Mouse (Mus musculus): Measurements from ENCODE around the gene Gbf1. TPM values are rescaled to one million over a fixed set of nuclear protein-coding genes. Genes with fewer than 3 reads are reported as not detected.

Gbf1 gene
- total and polyA plus RNA-seq, 2 experiments from 2014 or later = 41.9 to 54.4 TPM

DNA sequence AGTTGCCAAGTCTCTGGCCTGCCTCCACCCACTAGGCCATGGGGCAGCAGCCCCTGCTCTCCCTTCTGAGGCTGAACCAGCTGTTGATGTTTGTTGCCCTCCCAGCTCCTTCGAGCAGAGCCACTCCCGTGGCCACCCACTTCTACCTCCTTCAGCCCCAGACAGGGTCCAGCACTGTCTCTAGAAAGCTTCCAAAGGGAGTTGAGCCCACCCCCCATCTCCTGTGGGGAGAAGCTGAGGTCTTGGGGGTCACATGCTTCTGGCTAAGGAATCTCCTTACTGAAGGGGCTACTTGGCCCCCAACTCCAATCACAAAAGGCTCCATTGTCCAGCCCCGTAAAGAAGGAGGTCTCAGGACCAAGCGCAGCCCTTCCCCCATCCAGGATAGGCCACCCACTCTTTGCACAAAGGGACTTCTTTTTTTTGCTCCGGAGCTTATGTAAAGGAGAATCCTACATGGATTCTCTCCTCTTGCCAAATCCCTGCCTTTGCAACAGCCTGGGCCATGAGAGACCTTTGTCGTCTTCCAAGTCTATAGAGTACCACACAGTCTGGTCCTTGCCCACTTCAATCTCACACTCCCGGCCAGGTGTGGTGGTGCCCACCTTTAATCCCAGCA is 180.5 kb downstream of the Gbf1 start:
- Histone ChIP-seq H3K9me3 (ENCODE audit: low read length) (no peaks in the 10 kb centered on the region), H3K27ac (ENCODE audit: low read depth, low read length) (no peak overlapping the region), H3K9ac (no peak overlapping the region), H3K4me2 (ENCODE audit: low read depth) (no peak overlapping the region), H3K27me3 (ENCODE audit: insufficient read depth, low read length) (no peaks in the 10 kb centered on the region), H3K4me1 (ENCODE audit: insufficient read depth) (peaks cover 10% of the 10 kb centered on the region), H3K4me3 (ENCODE audit: low read depth, low read length) (no peak overlapping the region), H3K36me3 (ENCODE audit: insufficient read depth) (peaks cover 25% of the 10 kb centered on the region)
- no peak for TF ChIP-seq CTCF (IDR thresholded peaks at IDR 0.05; ENCODE audit: low read depth)
- no peak for ATAC-seq
- DNase-seq = no peak
- 26% methylated on average over 7 of the region's 7 CpGs for WGBS

DNA sequence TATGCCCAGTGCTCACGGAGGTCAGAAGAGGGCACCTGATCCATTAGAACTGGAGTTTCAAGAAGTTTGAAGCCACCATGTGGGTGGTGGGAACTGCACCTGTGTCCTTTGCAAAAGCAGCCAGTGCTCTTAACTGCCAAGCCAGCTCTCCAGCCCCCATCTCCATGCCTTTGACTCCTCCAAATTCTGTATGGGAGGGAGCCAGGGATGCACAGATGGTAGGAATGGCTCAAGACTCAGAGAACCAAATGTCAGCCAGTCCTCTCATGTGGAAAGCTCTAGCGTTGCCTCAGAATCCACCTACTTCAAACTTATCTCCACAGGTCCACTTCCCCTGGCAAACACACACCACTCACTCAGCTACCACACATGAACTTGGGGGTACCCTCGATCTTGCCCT is 181.6 kb downstream of the Gbf1 start:
- 79% methylated on average over 3 of the region's 3 CpGs for WGBS
- Histone ChIP-seq H3K4me3 (ENCODE audit: low read depth, low read length) (no peak overlapping the region), H3K36me3 (ENCODE audit: insufficient read depth) (peaks cover 25% of the 10 kb centered on the region), H3K27me3 (ENCODE audit: insufficient read depth, low read length) (no peaks in the 10 kb centered on the region), H3K9ac (no peak overlapping the region), H3K4me1 (ENCODE audit: insufficient read depth) (peaks cover 12% of the 10 kb centered on the region), H3K27ac (ENCODE audit: low read depth, low read length) (no peak overlapping the region), H3K4me2 (ENCODE audit: low read depth) (no peak overlapping the region), H3K9me3 (ENCODE audit: low read length) (no peaks in the 10 kb centered on the region)
- no peak for ATAC-seq
- no peak for DNase-seq
- no peak for TF ChIP-seq CTCF (IDR thresholded peaks at IDR 0.05; ENCODE audit: low read depth)

Other genes starting within 250 kb of the Gbf1 start
- 17.5 and 22.5 TPM in 2 replicates for gene Armh3, start 154.0 kb upstream of the Gbf1 start, total RNA-seq (2014; rRNA removed)
- gene Armh3, start 154.0 kb upstream of the Gbf1 start, polyA plus RNA-seq (2015; fragmentation: Nextera tagmentation; extraction: Ambion mirVana) = 18.7 and 20.9 TPM in 2 replicates
- 5.3 and 7.0 TPM in 2 replicates for gene Hps6, start 149.0 kb upstream of the Gbf1 start, total RNA-seq (2014; rRNA removed)
- 3.6 and 4.6 TPM in 2 replicates for gene Hps6, start 149.0 kb upstream of the Gbf1 start, polyA plus RNA-seq (2015; fragmentation: Nextera tagmentation; extraction: Ambion mirVana)
- 10.6 and 11.2 TPM in 2 replicates for gene Pprc1, start 107.6 kb upstream of the Gbf1 start, total RNA-seq (2014; rRNA removed)
- 9.0 and 11.3 TPM in 2 replicates for gene Pprc1, start 107.6 kb upstream of the Gbf1 start, polyA plus RNA-seq (2015; fragmentation: Nextera tagmentation; extraction: Ambion mirVana)
- 140 and 162 TPM in 2 replicates for gene Ldb1, start 107.3 kb upstream of the Gbf1 start, total RNA-seq (2014; rRNA removed)
- gene Ldb1, start 107.3 kb upstream of the Gbf1 start, polyA plus RNA-seq (2015; fragmentation: Nextera tagmentation; extraction: Ambion mirVana) = 82.6 and 90.4 TPM in 2 replicates
- gene Nolc1, start 76.6 kb upstream of the Gbf1 start, total RNA-seq (2014; rRNA removed) = 38.0 and 51.6 TPM in 2 replicates
- gene Nolc1, start 76.6 kb upstream of the Gbf1 start, polyA plus RNA-seq (2015; fragmentation: Nextera tagmentation; extraction: Ambion mirVana) = 49.7 and 67.3 TPM in 2 replicates
- not detected in 2 replicates for gene Elovl3, start 20.6 kb upstream of the Gbf1 start, total RNA-seq (2014; rRNA removed)
- 0.11 TPM in 1 of 2 replicates, not detected in the other for gene Elovl3, start 20.6 kb upstream of the Gbf1 start, polyA plus RNA-seq (2015; fragmentation: Nextera tagmentation; extraction: Ambion mirVana)
- 0.31 TPM in 1 of 2 replicates, not detected in the other for gene Pitx3, start 4.2 kb upstream of the Gbf1 start, total RNA-seq (2014; rRNA removed)
- 0.41 TPM in 1 of 2 replicates, not detected in the other for gene Pitx3, start 4.2 kb upstream of the Gbf1 start, polyA plus RNA-seq (2015; fragmentation: Nextera tagmentation; extraction: Ambion mirVana)
- 2.2 TPM in 2 replicates for gene Nfkb2, start 151.8 kb downstream of the Gbf1 start, total RNA-seq (2014; rRNA removed)
- gene Nfkb2, start 151.8 kb downstream of the Gbf1 start, polyA plus RNA-seq (2015; fragmentation: Nextera tagmentation; extraction: Ambion mirVana) = 1.2 and 1.3 TPM in 2 replicates
- 395 and 483 TPM in 2 replicates for gene Psd, start 174.6 kb downstream of the Gbf1 start, total RNA-seq (2014; rRNA removed)
- 158 and 178 TPM in 2 replicates for gene Psd, start 174.6 kb downstream of the Gbf1 start, polyA plus RNA-seq (2015; fragmentation: Nextera tagmentation; extraction: Ambion mirVana)
- 37.2 and 54.8 TPM in 2 replicates for gene Fbxl15, start 175.7 kb downstream of the Gbf1 start, total RNA-seq (2014; rRNA removed)
- gene Fbxl15, start 175.7 kb downstream of the Gbf1 start, polyA plus RNA-seq (2015; fragmentation: Nextera tagmentation; extraction: Ambion mirVana) = 50.3 and 59.1 TPM in 2 replicates
- gene Cuedc2, start 186.2 kb downstream of the Gbf1 start, total RNA-seq (2014; rRNA removed) = 214 and 275 TPM in 2 replicates
- 388 and 443 TPM in 2 replicates for gene Cuedc2, start 186.2 kb downstream of the Gbf1 start, polyA plus RNA-seq (2015; fragmentation: Nextera tagmentation; extraction: Ambion mirVana)
- gene Mfsd13a, start 188.6 kb downstream of the Gbf1 start, total RNA-seq (2014; rRNA removed) = 4.1 and 5.3 TPM in 2 replicates
- 11.5 and 14.1 TPM in 2 replicates for gene Mfsd13a, start 188.6 kb downstream of the Gbf1 start, polyA plus RNA-seq (2015; fragmentation: Nextera tagmentation; extraction: Ambion mirVana)
- gene 2310034G01Rik, start 197.8 kb downstream of the Gbf1 start, total RNA-seq (2014; rRNA removed) = 2.4 and 4.3 TPM in 2 replicates
- gene 2310034G01Rik, start 197.8 kb downstream of the Gbf1 start, polyA plus RNA-seq (2015; fragmentation: Nextera tagmentation; extraction: Ambion mirVana) = 2.0 and 2.3 TPM in 2 replicates
- gene Actr1a, start 243.2 kb downstream of the Gbf1 start, total RNA-seq (2014; rRNA removed) = 356 and 372 TPM in 2 replicates
- 360 and 367 TPM in 2 replicates for gene Actr1a, start 243.2 kb downstream of the Gbf1 start, polyA plus RNA-seq (2015; fragmentation: Nextera tagmentation; extraction: Ambion mirVana)
- gene Sufu, start 244.4 kb downstream of the Gbf1 start, total RNA-seq (2014; rRNA removed) = 9.4 and 13.1 TPM in 2 replicates
- gene Sufu, start 244.4 kb downstream of the Gbf1 start, polyA plus RNA-seq (2015; fragmentation: Nextera tagmentation; extraction: Ambion mirVana) = 12.7 and 17.7 TPM in 2 replicates